Mouse (Mus musculus) yolk sac, embryonic 10.5 days (tissue): ENCODE data around the gene Cask.
"Not testable (repeated sequence)": the region's sequence is repeated elsewhere in the genome, so short reads cannot be mapped to it uniquely, and the experiment has no call there.

Source experiments
- DNase-seq: peaks from one replicate; pipeline ENCODE4 v3.0.0-alpha.2; 2017; ENCODE audit warnings: low spot score

The Cask gene

DNA sequence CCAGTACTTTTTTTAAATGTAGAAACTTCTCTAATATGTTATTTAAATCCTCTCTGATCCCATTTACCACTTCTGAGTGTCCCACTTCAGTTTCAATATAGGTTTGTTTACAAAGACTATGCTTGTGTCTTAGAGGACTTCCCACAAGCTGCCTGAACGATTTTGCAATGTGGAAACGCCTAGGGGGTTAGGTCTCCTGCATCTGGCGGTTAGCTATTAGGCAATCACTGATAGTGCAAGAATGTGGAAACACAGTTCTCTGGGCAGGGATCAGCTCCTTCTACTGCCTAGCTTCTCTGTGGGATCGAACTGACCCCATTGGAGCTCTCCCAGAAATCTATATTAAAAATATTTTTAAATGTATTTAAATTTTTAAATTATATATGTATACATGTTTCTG is at the start of gene Cask:
Cask (minus strand) TSS at position 83 of the 400 bp plus-strand sequence.
- DNase-seq: no peak

DNA sequence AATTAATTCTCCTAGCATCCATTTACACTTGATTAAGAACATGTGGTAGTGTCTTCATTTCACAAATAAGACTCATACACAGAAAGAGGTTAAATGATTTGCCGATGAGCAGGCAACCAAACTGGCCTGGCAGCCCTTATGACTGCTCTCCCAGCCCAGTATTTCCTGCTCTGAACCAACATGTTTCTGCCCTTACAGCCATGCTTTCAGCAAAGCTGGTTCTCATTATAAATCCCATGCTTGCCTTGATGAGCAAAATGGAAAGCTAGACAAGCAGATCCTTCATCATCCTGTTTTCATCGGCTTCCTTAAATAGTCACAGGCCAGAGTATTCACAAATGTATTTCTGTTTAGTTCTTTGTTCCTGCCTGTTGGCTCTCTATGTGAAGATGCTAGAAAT is 38.8 kb upstream of the Cask start:
- no peak for DNase-seq

DNA sequence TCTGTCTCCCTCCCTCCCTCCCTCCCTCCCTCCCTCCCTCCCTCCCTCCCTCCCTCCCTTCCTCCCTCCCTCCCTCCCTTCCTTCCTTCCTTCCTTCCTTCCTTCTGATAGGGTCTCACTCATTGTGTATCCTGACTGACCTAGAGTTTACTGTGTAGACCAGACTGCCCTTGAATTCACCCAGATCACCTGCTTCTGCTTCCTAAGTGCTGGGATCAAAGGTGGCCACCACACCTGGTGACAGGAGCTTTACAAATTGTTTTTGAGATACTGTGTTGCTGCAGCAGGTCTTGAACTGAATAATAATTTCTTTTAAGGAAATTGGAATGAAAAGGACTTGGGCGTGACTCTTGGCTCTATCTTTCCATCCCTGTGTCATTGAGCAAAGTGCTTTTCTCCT is 33.2 kb upstream of the Cask start:
- DNase-seq: no peak

DNA sequence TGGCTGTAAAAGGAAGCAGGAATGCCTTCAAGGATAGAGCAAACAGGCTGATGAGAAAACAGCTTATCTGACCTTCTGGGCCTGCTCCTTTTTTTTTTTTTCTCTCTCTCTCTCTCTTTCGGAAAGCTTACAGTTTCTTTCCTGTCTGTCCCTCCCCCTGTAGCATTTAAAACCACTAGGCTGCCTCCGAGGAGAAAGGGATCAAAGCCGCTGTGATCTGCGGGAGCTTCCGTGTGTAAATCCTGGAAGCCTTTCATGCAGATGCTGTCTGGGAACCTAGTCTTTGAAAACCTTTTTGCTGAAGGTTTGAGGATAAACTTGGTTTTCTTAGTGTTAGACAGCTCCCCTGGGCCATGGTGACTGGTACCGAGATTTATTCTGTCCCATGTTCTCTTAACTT is 30.8 kb upstream of the Cask start:
- DNase-seq: no peak

DNA sequence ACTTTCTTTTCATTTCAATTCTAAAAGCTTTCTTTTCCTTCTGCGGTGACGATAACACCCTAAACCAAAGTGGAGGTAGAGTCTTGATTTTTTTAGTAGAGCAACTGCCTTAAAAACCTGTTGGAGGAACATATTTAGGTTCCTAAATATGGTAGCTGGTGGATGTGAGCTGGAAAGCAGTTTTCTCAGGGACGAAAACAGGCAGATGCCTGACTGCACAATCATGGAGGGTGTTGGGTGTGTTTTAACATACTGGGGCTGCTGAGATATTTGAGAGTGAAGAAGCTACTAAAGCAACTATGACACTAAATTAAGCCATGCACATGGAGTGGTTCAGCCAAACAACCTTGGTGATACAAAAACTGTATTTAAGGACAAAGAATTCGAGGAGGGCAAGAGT is 9.0 kb upstream of the Cask start:
- DNase-seq: no peak

DNA sequence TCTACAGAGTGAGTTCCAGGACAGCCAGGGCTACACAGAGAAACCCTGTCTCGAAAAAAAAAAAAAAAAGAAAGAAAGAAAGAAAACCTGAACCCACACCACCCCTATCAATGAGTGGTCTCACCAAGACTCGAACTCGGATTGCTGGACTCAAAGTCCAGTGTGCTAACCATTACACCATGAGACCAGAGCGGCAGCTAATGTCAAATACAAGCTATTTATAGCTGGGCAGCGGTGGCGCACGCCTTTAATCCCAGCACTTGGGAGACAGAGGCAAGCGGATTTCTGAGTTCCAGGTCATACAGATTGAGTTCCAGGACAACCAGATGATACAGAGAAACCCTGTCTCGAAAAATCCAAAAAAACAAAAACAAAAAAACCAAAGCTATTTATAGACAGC is 7.9 kb upstream of the Cask start:
- no peak for DNase-seq

DNA sequence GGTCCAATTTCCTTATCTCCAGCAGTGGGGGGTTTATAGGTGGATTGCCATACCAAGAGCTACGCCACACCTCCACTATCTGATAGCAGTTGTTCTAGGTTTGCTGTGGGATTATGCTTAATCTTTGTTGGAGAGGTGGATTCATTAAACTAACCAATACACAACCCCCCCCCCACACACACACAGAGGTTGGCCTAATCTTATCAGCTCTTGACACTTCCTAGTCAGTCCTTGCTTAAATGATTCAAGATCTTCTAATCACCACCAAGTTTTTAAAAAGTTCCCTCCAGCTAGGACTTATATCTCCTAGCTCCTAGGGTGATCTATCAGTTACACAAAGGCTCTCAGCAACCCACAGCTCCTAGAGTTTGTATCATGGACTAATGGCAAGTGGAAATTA is 2.7 kb downstream of the Cask start:
- DNase-seq: no peak

DNA sequence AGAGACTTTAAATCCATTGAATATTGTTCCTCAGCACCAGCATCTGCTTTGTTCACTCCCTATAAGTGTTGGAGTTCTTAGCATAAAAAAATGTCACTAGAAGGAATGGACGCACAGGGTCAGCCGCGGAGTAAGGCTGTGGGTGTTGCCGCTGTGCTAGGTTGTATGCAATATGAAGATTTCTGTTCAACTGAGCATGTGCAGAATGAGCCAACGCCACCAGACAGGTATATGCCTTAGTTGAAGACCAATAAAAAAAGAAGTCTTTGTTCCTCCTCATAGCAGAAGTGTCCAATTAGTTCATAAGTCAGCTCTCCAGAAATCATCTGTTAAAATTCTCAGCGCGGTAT is 3.7 kb downstream of the Cask start:
- no peak for DNase-seq

DNA sequence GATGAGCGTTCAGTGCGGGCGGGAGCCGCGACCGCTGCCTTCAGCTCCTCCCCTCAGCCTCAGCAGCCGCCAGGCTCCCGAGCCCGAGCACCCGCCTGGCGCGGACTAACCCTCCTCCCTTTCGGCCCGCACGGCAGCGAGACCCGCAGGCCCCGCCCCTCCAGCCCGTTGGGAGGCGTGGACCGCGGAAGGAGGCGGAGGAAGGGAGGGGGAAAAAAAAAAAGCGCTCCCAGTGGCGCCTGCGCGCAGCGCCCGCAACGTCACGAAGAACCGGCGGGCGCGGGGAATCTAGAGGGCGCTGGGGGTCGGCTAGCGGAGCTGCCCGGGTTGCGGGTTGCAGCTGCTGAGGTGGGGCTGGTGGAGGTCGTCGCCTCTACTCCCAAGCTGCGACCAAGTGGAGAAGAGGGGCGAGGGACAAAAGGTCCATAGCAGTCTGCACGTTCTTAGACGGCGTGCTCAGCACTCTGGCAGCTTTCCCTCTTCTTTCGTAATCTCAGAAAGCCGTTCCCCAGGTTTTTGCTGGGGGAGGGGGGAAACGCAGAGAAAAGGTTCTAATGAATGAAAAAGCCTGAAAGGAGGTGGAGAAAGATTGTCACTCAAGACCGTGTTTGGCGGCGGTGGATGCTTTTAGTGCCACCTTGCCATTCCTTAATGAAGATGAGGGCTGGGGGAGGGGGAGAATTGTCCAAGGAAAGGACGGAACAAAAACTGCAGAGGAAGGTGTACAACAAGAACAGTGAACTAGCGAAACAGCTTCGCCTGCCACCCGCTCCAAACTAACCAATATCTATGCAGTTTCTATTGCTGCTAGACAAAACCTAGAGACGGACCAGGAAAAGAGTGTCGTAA is 4.3 kb downstream of the Cask start:
- DNase-seq: peak; percentile 82

DNA sequence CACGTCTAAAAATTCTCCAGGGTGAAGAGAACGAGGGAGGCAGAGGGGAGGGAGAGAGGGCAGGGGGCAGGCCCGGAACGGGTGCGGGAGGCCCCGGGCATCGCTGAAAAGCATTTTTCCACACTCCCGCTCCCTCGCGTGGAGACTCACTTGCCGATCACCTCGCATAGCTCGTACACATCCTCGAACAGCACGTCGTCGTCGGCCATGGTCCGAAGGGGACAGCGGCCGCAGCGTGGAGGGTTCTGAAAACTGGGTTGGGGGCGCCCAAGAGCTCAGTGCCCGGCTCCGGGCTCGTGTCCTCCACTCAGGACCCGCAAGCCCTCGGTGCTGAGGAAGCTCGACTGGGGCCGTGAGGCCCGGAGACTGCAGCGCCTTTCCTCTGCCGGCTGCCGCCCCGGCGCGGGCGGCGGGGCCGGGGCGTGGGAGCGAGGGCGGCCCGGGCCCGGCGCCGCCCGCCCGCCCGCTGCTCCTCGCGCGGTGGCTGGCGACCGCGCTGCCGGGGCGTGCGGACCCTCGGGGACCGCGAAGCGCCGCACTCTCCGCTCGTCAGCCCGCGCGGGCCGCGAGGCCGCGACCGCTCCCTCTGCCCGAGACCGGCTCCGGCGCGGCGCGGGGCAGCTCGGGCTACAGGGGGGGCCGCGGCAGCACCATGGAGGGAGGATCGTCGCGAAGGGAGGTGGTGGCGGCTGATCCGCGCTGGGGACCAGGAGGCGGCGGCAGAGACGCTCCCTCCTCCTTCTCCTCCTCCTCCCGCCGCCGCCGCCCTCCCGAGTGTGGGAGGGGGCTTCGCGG is 5.1 kb downstream of the Cask start:
- DNase-seq: peak; percentile 12

DNA sequence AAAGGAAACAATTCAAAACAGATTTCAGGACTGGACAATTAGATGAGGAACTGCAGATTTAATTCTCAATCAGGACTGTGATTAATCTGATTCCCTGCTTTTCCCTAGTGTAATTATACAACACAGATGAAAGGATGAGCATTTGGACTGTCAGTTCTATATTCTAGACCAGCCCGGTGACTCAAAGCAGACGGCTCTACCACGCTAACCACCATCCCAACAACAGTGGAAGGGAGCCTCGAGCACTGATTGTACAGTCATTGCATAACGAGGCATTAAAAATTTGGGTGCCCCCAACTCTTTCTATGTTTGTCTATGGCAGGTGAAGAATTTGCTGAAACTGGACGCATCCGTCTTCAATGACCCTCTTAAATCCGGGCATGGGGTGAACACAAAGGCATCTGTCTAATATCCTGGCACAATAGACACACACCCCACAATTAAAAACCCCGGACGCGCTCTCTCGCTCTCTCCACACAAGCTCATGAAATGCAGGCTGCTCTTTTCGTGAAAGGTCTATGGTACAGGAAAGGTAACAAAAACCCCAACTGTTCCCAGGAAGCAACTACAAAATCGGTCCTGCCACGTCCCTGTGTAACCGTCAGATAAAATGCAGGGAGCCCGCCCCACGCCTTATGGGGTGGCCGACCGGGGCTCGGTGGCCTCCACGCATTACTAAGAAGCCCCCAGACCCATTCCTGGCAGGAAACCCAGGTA is 5.9 kb downstream of the Cask start:
- DNase-seq: no peak

DNA sequence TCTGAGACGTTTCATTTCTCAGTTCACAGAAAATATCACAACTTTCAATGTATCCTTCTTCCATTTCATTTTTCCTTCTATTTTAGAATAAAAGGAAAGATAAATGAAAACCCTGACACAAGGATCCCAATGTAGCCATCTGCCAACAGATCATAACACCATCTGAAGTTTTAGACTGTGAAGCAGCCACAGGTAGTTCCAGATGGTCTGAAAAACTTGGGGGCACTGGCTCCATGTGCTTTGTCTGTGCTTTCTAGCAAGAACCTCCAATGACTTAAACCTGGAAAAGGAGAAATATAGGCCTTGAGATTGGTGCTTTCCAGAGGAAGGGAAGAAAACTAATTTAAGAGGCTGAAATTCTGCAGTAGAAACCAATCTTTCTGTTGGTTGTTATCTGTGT is 28.4 kb downstream of the Cask start:
- DNase-seq: no peak

DNA sequence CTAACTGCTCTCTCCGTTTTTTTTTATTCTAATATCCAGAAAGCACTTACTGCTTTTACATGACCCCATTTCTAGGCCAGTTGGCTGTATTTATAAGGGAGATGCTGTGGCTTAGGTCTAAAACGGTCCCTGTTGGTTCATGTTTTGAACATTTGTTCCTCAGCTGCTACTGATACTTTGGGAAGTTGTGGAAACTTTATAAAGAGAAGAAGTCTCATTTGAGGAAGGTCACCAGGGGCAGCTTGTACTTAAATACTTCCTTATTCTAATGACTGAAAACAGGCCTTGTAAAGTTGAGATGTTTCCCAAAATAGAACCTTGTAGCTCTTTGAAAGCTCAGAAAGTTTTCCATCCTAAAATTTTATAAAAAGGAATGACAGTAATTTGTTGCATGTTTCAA is 52.4 kb downstream of the Cask start:
- no peak for DNase-seq

DNA sequence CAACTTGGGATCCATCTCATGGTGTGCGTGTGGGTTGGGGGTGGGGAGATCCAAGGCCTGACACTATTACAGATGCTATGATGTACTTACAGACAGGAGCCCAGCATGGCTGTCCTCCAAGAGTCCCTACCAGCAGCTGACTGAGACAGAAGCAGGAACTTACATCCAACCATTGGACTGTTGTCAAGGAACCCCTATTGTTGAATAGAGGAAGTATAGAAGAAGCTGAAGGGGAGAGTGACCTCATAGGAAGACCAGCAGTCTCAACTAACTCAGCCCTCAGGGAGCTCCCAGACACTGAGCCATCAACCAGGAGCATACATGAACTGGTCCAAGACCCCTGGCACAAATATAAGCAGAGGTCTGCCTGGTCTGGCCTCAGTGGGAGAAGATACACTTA is 85.5 kb downstream of the Cask start:
- DNase-seq: no peak

DNA sequence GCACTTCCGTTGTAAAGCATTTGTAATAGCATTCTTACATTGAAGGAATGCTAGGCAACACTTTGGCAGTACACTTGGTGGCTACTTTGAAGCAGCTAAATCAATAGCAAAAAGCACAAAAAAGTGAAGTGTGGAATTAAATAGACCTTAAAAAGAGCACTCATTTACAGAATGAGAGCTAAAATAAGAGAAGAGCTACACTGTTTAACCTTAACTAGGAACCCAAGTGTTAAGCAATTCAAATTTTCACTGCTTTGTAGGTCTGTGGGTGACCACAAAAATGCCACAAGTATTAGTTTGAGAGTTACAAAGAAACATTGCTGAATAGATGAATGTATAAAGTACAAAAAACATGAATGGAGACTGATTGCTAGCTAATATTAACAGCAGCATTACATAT is 86.1 kb downstream of the Cask start:
- DNase-seq: no peak

DNA sequence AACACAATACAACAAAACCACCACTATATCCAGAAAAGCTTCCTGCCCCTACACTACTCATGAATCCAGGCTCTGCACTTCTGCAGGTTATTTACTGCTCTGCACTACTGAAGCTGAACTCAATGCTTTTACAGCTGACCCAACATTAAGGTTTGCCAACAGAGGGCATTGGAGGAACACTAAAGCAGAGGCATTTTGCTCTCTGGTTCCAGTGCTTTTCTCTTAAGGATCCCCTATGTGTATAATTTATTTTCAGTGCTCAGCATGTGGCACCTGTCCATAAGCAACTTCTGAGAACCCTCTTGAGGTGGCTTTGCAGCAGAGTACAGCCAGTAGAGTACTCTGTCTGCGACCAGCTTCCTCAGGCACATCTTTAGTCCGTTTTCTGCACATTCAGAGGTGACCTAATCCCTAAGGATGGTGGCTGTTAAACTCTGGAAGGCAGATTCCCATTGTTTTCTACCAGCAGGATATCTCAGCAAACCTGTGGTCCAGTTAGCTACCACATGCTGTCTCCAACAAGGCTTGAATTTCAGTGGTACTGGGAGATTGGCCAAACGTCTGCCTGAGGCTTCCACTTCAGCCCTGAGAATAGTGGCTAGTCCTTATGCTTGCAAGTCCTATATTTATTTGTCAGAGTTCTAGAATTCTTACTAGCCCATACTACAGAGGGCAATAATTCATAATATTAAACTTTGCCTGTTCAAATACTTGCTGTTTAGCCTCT is 93.7 kb downstream of the Cask start:
- no peak for DNase-seq

DNA sequence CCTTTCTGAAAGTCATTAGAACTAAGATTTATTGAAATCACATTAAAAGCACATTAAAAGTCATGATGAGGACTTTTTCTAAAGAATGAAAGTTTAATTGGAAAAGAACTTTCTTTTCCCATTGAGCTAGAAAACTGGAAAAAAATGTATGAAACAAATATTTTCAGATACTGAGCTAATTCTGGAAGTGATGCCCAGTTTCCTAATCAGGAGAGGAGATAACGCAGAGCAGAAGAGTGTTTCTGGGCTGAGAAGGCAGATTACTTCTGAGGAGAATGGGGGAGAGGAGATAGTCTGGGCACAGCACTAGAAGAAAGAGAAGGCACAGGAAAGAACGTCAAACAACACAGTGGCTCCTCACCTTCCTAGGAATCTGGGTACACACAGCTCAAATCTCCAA is 110.1 kb downstream of the Cask start:
- DNase-seq: no peak

DNA sequence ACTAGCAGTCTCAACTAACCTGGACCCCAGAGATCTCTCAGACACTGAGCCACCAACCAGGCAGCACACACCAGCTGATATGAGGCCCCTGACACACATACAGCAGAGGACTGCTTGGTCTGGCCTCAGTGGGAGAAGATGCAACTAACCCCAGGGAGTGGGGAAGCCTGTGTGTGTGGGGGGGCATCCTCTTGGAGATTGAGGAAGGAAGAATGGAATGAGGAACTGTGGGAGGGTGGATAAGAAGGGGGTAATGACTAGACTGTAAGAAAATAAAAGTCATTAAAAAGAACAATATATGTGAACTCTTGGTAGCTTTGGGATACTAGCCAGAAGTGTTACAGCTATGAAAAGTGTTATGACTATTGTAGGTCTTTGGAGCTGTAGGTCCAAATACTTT is 120.4 kb downstream of the Cask start:
- not testable (repeated sequence) for DNase-seq

DNA sequence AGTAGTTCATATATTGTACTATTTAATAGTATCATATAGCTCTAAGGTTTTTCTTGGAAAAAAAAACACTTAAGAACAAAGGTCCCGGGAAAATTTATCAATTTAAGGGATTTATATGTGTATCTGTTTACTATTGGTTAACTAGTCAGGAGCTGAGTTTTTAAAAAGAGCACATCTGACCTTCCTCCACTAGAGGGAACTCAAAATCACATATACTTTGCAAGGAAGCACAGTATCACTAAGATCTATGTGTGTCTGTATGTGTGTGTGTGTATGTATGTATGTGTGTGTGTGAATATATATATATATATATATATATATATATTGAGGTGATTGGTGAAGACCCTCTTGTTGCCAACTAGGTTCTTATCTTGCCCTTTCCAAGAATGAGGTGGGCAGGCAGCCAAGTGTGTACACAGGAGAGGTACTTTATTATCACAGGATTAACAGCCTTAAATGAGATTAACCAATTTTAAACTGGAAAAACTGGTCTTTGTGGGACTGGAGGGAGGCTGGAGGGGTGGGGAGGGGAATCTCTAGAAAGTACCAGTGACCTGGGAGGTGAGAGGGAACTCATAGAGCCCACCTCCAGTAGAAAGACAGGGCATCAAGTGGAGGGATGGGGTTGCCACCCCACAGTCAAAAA is 121.2 kb downstream of the Cask start:
- no peak for DNase-seq

DNA sequence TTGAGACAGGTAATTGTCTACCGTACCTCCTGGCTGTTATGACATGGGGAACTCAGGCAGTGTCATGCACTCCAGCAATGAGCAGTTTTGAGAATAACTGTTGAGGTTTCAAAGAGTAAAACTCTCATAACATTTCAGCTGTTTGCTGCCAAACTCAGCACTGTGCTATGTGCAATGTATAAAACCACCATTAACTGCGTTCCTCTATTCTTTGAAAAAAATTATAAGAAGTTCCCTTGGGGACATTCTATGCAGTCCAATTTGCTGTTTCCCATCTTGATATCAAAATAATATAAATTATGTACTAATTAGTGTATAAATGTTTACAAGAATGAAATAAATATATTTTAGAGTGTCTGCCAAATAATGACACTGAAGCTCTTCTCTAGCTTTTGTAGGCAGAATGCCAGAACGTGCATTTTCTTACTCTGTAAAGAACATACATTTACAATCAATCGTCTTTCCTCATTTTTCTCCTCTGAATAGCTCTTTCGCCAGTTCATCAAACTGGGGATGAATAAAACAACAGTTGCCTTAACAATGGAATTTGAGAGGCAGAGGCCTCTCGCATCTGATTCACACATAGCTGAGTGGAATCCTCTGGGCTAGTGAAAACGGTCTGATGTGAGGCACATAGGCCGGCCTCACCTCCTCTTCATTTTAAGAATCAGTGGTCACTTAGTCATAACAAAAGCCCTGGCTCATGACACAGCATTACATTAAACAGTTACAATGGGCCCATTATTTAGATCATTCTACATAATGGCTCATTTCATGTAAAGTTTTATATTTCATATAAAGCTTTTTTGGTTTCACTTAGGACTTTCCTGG is 125.4 kb downstream of the Cask start:
- no peak for DNase-seq

DNA sequence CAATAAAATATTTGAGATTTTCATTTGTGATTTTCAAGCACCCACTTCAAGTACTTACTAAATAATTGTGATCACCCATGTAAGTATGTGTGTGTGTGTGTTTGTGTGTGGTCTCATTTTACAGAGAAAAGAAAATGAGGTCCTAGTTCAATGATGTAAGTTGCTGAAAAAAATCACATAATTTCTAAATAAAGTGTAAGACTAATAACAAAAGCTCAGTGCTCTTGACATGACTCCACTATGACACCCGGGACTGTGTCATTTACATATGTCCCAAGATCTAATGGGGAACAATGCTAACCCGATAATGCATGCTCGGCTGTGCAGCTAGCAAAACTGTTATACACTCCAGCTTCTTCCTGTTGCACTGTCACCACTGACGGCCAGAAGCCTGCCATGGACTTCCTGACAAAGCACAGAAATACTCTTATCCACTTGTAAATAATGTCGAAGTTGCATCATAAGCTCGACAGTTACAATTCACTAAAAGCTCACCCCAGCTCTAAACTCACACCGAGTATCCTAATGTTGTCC is 130.8 kb downstream of the Cask start:
- DNase-seq: no peak
